Mouse (Mus musculus) MEL (cell line): Measurements from ENCODE around the gene Olfr177. TPM values are rescaled to one million over a fixed set of nuclear protein-coding genes. Genes with fewer than 3 reads are reported as not detected.

Experiments used
- DNase-seq: peaks from one replicate; pipeline ENCODE4 v3.0.0; 2011; ENCODE audit warnings: low read depth, low spot score
- H3K27ac ChIP-seq: 2 replicates; pipeline ENCODE4 v1.5.1; 2012; ENCODE audit warnings: low read depth, mild to moderate bottlenecking, control low read depth, low read length, moderate library complexity; ENCODE audit not compliant: control insufficient read depth
- H3K27me3 ChIP-seq, 2 experiments: fragments of 150-350 bp in 1 of 2; sonication (generic) in 1 of 2; 2 replicates each; pipeline ENCODE4 v1.6.1; 2012; ENCODE audit warnings: low read length in 2 of 2, mild to moderate bottlenecking in 2 of 2, improper control_type of control experiment in 1 of 2, moderate library complexity in 1 of 2; ENCODE audit not compliant: insufficient read depth in 2 of 2, control insufficient read depth in 1 of 2
- H3K36me3 ChIP-seq, 2 experiments: 2 replicates each; pipeline ENCODE4 v1.6.1; 2012 to 2014; ENCODE audit warnings: low read length in 2 of 2, improper control_type of control experiment in 1 of 2, inconsistent platforms in 1 of 2, mild to moderate bottlenecking in 1 of 2; ENCODE audit not compliant: insufficient read depth in 2 of 2, control insufficient read depth in 1 of 2
- H3K4me1 ChIP-seq, 2 experiments: fragments of 150-350 bp in 1 of 2; sonication (generic) in 1 of 2; 2 replicates each; pipeline ENCODE4 v1.6.1; 2012; ENCODE audit warnings: low read length in 2 of 2, improper control_type of control experiment in 1 of 2, mild to moderate bottlenecking in 1 of 2; ENCODE audit not compliant: insufficient read depth in 2 of 2, control insufficient read depth in 1 of 2
- H3K4me3 ChIP-seq, 2 experiments: fragments of 150-350 bp in 1 of 2; sonication (generic) in 1 of 2; 2 replicates each; pipeline ENCODE4 v1.5.1; 2012; ENCODE audit warnings: low read depth in 2 of 2, low read length in 2 of 2, mild to moderate bottlenecking in 2 of 2, moderate library complexity in 2 of 2, control low read depth in 1 of 2, improper control_type of control experiment in 1 of 2; ENCODE audit not compliant: control insufficient read depth in 1 of 2, insufficient read depth in 1 of 2
- H3K79me2 ChIP-seq: 2 replicates; pipeline ENCODE4 v1.6.1; 2012; ENCODE audit warnings: mild to moderate bottlenecking, low read length, moderate library complexity; ENCODE audit not compliant: control insufficient read depth, poor library complexity, insufficient read depth
- H3K9ac ChIP-seq: 2 replicates; pipeline ENCODE4 v1.6.1; 2012; ENCODE audit warnings: low read depth, mild to moderate bottlenecking, control low read depth, low read length, moderate library complexity; ENCODE audit not compliant: control insufficient read depth, poor library complexity, severe bottlenecking
- H3K9me3 ChIP-seq: fragments of 150-350 bp; sonication (generic); replicated peaks from 2 replicates; pipeline ENCODE4 v1.6.1; 2012; ENCODE audit warnings: mild to moderate bottlenecking, low read length, improper control_type of control experiment, moderate library complexity; ENCODE audit not compliant: insufficient read depth
- BHLHE40 ChIP-seq: IDR thresholded peaks from 2 replicates; pipeline ENCODE4 v1.6.1; 2012; ENCODE audit warnings: low read depth, mild to moderate bottlenecking, inconsistent platforms, low read length, improper control_type of control experiment, borderline replicate concordance
- CHD1 ChIP-seq: IDR thresholded peaks from 2 replicates; pipeline ENCODE4 v1.6.1; 2012; ENCODE audit warnings: low read depth, mild to moderate bottlenecking, inconsistent platforms, low read length, improper control_type of control experiment
- CTCF ChIP-seq, 3 experiments: IDR thresholded peaks in 2 of 3; conservative IDR thresholded peaks in 1 of 3; 2 replicates each; pipeline ENCODE4 v1.5.1; 2011 to 2012; ENCODE audit warnings: low read length in 3 of 3, low read depth in 2 of 3, mild to moderate bottlenecking in 2 of 3, improper control_type of control experiment in 1 of 3, inconsistent platforms in 1 of 3, mixed read lengths in 1 of 3, moderate library complexity in 1 of 3; ENCODE audit not compliant: control insufficient read depth in 1 of 3, insufficient read depth in 1 of 3, poor library complexity in 1 of 3, severe bottlenecking in 1 of 3
- E2F4 ChIP-seq: IDR thresholded peaks from 2 replicates; pipeline ENCODE4 v1.6.1; 2011; ENCODE audit warnings: low read depth, low read length, improper control_type of control experiment, borderline replicate concordance
- EP300 ChIP-seq, 2 experiments: IDR thresholded peaks; 2 replicates each; pipeline ENCODE4 v1.6.1; 2011; ENCODE audit warnings: improper control_type of control experiment in 2 of 2, low read length in 2 of 2, low read depth in 1 of 2, mild to moderate bottlenecking in 1 of 2
- GATA1 ChIP-seq: IDR thresholded peaks from 2 replicates; pipeline ENCODE4 v1.6.1; 2011; ENCODE audit warnings: low read depth, low read length, improper control_type of control experiment
- JUND ChIP-seq: IDR thresholded peaks from 2 replicates; pipeline ENCODE4 v1.6.1; 2011; ENCODE audit warnings: low read depth, mild to moderate bottlenecking, improper control_type of control experiment, low read length
- KAT2A ChIP-seq: conservative IDR thresholded peaks from 2 replicates; pipeline ENCODE4 v1.6.1; 2012; ENCODE audit warnings: low read depth, low read length, improper control_type of control experiment, inconsistent platforms
- MAFK ChIP-seq: IDR thresholded peaks from 2 replicates; pipeline ENCODE4 v1.6.1; 2011; ENCODE audit warnings: low read depth, mild to moderate bottlenecking, low read length, improper control_type of control experiment, borderline replicate concordance
- MAX ChIP-seq: IDR thresholded peaks from 2 replicates; pipeline ENCODE4 v1.6.1; 2011; ENCODE audit warnings: low read length, improper control_type of control experiment
- MYC ChIP-seq: IDR thresholded peaks from 2 replicates; pipeline ENCODE4 v1.6.1; 2011; ENCODE audit warnings: low read depth, mild to moderate bottlenecking, low read length, improper control_type of control experiment, moderate library complexity
- NRF1 ChIP-seq: IDR thresholded peaks from 2 replicates; pipeline ENCODE4 v1.6.1; 2014; ENCODE audit warnings: low read depth, mild to moderate bottlenecking, inconsistent platforms, low read length, improper control_type of control experiment, moderate library complexity; ENCODE audit not compliant: poor library complexity, insufficient read depth, severe bottlenecking
- POLR2A ChIP-seq, 2 experiments: IDR thresholded peaks; 2 replicates each; pipeline ENCODE4 v1.6.1; 2011 to 2012; ENCODE audit warnings: low read length in 2 of 2, mild to moderate bottlenecking in 2 of 2, control low read depth in 1 of 2, improper control_type of control experiment in 1 of 2, low read depth in 1 of 2, moderate library complexity in 1 of 2; ENCODE audit not compliant: control insufficient read depth in 1 of 2, insufficient read depth in 1 of 2, poor library complexity in 1 of 2
- POLR2AphosphoS2 ChIP-seq: IDR thresholded peaks from 2 replicates; pipeline ENCODE4 v1.6.1; 2011; ENCODE audit warnings: low read length, improper control_type of control experiment
- RAD21 ChIP-seq: IDR thresholded peaks from 2 replicates; pipeline ENCODE4 v1.6.1; 2011; ENCODE audit warnings: mild to moderate bottlenecking, low read depth, low read length, improper control_type of control experiment
- SMC3 ChIP-seq: IDR thresholded peaks from 2 replicates; pipeline ENCODE4 v1.6.1; 2011; ENCODE audit warnings: low read depth, low read length, improper control_type of control experiment
- TBP ChIP-seq: IDR thresholded peaks from 2 replicates; pipeline ENCODE4 v1.8.0; 2011; ENCODE audit warnings: low read depth, low read length, improper control_type of control experiment
- TCF12 ChIP-seq: IDR thresholded peaks from 2 replicates; pipeline ENCODE4 v1.6.1; 2014; ENCODE audit warnings: low read depth, mild to moderate bottlenecking, inconsistent platforms, low read length, improper control_type of control experiment, moderate library complexity
- UBTF ChIP-seq: IDR thresholded peaks from 2 replicates; pipeline ENCODE4 v1.6.1; 2012; ENCODE audit warnings: low read depth, mild to moderate bottlenecking, inconsistent platforms, low read length, improper control_type of control experiment, moderate library complexity, borderline replicate concordance; ENCODE audit not compliant: insufficient read depth
- USF1 ChIP-seq: IDR thresholded peaks from 2 replicates; pipeline ENCODE4 v1.6.1; 2014; ENCODE audit warnings: low read depth, mild to moderate bottlenecking, inconsistent platforms, low read length, improper control_type of control experiment, moderate library complexity
- USF2 ChIP-seq, 2 experiments: IDR thresholded peaks; 2 replicates each; pipeline ENCODE4 v1.6.1; 2011 to 2012; ENCODE audit warnings: improper control_type of control experiment in 2 of 2, low read length in 2 of 2, borderline replicate concordance in 1 of 2, inconsistent platforms in 1 of 2, low read depth in 1 of 2, mild to moderate bottlenecking in 1 of 2; ENCODE audit not compliant: insufficient read depth in 1 of 2
- ZKSCAN1 ChIP-seq: IDR thresholded peaks from 2 replicates; pipeline ENCODE4 v1.6.1; 2012; ENCODE audit warnings: low read depth, mild to moderate bottlenecking, inconsistent platforms, low read length, improper control_type of control experiment, moderate library complexity
- ZMIZ1 ChIP-seq: IDR thresholded peaks from 2 replicates; pipeline ENCODE4 v1.6.1; 2012; ENCODE audit warnings: low read depth, mild to moderate bottlenecking, inconsistent platforms, low read length, improper control_type of control experiment, moderate library complexity
- polyA plus RNA-seq, 2 experiments: library from polyadenylated mRNA; stranded (reverse) in 1 of 2; unstranded in 1 of 2; fragments of >175 nt in 1 of 2; fragments of >200 nt in 1 of 2; gene quantifications; 2 replicates each; pipeline versions ENCODE4 v1.2.1 to v1.2.4; 2012; ENCODE audit warnings: low replicate concordance in 2 of 2, low read depth in 1 of 2; ENCODE audit not compliant: insufficient read length in 2 of 2, insufficient read depth in 1 of 2, missing spikeins in 1 of 2
- total RNA-seq: library from RNA; depleted of rRNA; stranded (reverse); fragments of 300-350 nt; gene quantifications from 2 replicates; pipeline ENCODE4 v1.2.3, GENCODE M21; 2012; rRNA removed

Gene Olfr177
- 0.08 TPM in 1 of 2 replicates, not detected in the other for total RNA-seq
- polyA plus RNA-seq = not detected

GRCm38 (mm10) chr16:58874668-58875067 lies at the start of gene Olfr177:
Gene Olfr177, minus strand, starts transcription at chr16:58874768.
- H3K4me3 ChIP-seq = no peak within 1 kb of the TSS
- no peaks in the 10 kb centered on the region for H3K79me2 ChIP-seq
- no peaks in the 10 kb centered on the region for H3K27me3 ChIP-seq
- H3K27ac ChIP-seq = no peak within 1 kb of the TSS
- TF ChIP-seq KAT2A = no peak
- TF ChIP-seq CHD1 = no peak
- no peak for TF ChIP-seq SMC3
- TF ChIP-seq ZKSCAN1 = no peak
- TF ChIP-seq MYC = no peak
- TF ChIP-seq GATA1 = no peak
- no peak for TF ChIP-seq ZMIZ1
- TF ChIP-seq, all 39 proteins: peak for 0
- no peak within 1 kb of the TSS for H3K9ac ChIP-seq
- DNase-seq = no peak
- no peaks in the 10 kb centered on the region; a peak in 1 of 4 replicates for H3K36me3 ChIP-seq
- H3K9me3 ChIP-seq = no peaks in the 10 kb centered on the region
- H3K4me1 ChIP-seq = peaks cover 0 to 7% of the 10 kb centered on the region in 2 experiments; a peak in 2 of 4 replicates

DNA sequence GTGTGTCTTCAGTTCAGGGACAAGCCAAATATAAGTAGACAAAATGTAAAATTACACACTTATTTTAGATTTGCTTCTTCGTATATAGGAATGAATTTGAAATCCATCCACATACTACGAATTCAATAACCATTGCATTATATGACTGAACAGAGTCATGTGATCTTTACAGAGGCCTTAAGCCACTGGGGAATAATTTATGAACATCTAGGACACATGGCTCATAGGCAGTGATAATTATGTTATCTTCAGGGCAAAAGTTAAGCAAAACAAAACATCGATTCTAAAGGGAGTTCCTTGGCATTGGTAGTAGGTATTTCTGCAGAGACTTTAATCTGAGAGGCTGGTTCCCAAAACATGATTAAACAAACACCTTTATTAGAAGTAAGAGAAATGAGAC lies 17.4 kb upstream of the Olfr177 start, which contains the start of gene Olfr178:
Gene Olfr178 (minus strand): TSS at position 101 of the 400 bp plus-strand sequence.
- no peaks in the 10 kb centered on the region for H3K27me3 ChIP-seq
- H3K36me3 ChIP-seq = peaks cover 0 to 6% of the 10 kb centered on the region in 2 experiments; a peak in 3 of 4 replicates
- no peaks in the 10 kb centered on the region for H3K4me1 ChIP-seq
- no peaks in the 10 kb centered on the region for H3K9me3 ChIP-seq
- H3K79me2 ChIP-seq = no peaks in the 10 kb centered on the region
- no peak within 1 kb of the TSS for H3K9ac ChIP-seq
- no peak within 1 kb of the TSS for H3K27ac ChIP-seq
- DNase-seq = no peak
- no peak within 1 kb of the TSS for H3K4me3 ChIP-seq
- TF ChIP-seq POLR2A (IDR thresholded peaks at IDR 0.05; ENCODE audit: control insufficient read depth in 1 of 2, insufficient read depth in 1 of 2, low read depth in 1 of 2, low read length in 2 of 2, poor library complexity in 1 of 2) = no peak
- no peak for TF ChIP-seq MYC
- no peak for TF ChIP-seq BHLHE40
- no peak for TF ChIP-seq ZMIZ1
- TF ChIP-seq TBP = no peak
- TF ChIP-seq JUND = no peak
- TF ChIP-seq NRF1 = no peak
- no peak for TF ChIP-seq MAX
- TF ChIP-seq EP300 (IDR thresholded peaks at IDR 0.05; ENCODE audit: low read depth in 1 of 2, low read length in 2 of 2) = no peak
- no peak for TF ChIP-seq CHD1
- no peak for TF ChIP-seq RAD21
- TF ChIP-seq TCF12 = no peak
- TF ChIP-seq MAFK = no peak
- no peak for TF ChIP-seq E2F4
- no peak for TF ChIP-seq USF2 (IDR thresholded peaks at IDR 0.05; ENCODE audit: borderline replicate concordance in 1 of 2, insufficient read depth in 1 of 2, low read depth in 1 of 2, low read length in 2 of 2)
- no peak for TF ChIP-seq CTCF (IDR thresholded peaks at IDR 0.05 in 2 of 3, conservative IDR thresholded peaks at IDR 0.05 in 1 of 3; ENCODE audit: control insufficient read depth in 1 of 3, insufficient read depth in 1 of 3, low read depth in 2 of 3, low read length in 3 of 3, poor library complexity in 1 of 3, severe bottlenecking in 1 of 3)
- no peak for TF ChIP-seq POLR2AphosphoS2
- TF ChIP-seq USF1 = no peak
- TF ChIP-seq UBTF = no peak
- no peak for TF ChIP-seq GATA1
